Mouse (Mus musculus): ENCODE data around the gene Ldlrad1.

DNA sequence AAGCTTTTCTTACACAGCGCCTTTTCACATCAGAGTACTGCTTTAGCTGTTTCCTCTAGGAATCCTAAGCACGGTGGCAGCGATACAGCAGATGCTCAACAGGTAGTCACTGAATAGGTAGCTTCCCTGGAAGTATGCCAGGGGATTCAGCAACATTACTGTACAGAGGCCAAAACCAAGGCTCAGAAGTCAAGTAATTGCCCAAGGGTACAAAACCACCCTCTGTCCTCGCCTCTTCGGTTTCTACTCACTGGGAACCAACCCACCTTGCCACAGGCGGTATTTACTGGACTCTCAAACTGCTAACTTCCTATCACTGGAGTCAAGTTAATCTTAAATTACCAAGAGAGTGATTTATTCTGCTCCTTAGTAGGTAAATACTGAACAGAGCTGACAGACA is 31.2 kb downstream of the Ldlrad1 start:
- no peak for TF ChIP-seq CTCF (IDR thresholded peaks at IDR 0.05; ENCODE audit: borderline replicate concordance, insufficient read depth, low read length)
- TF ChIP-seq POLR2A (IDR thresholded peaks at IDR 0.05; ENCODE audit: low read depth, low read length) = no peak
